Mouse (Mus musculus) midbrain, embryonic 15.5 days (tissue): ENCODE results near the gene Paqr7. TPM values are rescaled to one million over a fixed set of nuclear protein-coding genes. Genes with fewer than 3 reads are reported as not detected.

Experiments used
- ATAC-seq: fragments of 200-750 bp; cut with Nextera tagmentation; replicated peaks from 2 replicates; pipeline ENCODE4 v1.8.0; 2017; ENCODE audit warnings: moderate TSS enrichment
- H3K27ac ChIP-seq: fragments of 300-500 bp; sonication (generic); 2 replicates; pipeline ENCODE4 v1.5.1; 2015; ENCODE audit warnings: mild to moderate bottlenecking, inconsistent platforms
- H3K27me3 ChIP-seq: fragments of 300-500 bp; sonication (generic); replicated peaks from 2 replicates; pipeline ENCODE4 v1.6.1; 2015; ENCODE audit warnings: inconsistent platforms
- H3K36me3 ChIP-seq: fragments of 300-500 bp; sonication (generic); replicated peaks from 2 replicates; pipeline ENCODE4 v1.6.1; 2015; ENCODE audit warnings: inconsistent platforms
- H3K4me1 ChIP-seq: fragments of 300-500 bp; sonication (generic); 2 replicates; pipeline ENCODE4 v1.6.1; 2015; ENCODE audit warnings: inconsistent platforms
- H3K4me2 ChIP-seq: fragments of 300-500 bp; sonication (generic); 2 replicates; pipeline ENCODE4 v1.6.1; 2015; ENCODE audit warnings: inconsistent platforms, mild to moderate bottlenecking, moderate library complexity
- H3K4me3 ChIP-seq: fragments of 300-500 bp; sonication (generic); 2 replicates; pipeline ENCODE4 v1.5.1; 2015; ENCODE audit warnings: mild to moderate bottlenecking, inconsistent platforms
- H3K9ac ChIP-seq: fragments of 300-500 bp; sonication (generic); 2 replicates; pipeline ENCODE4 v1.6.1; 2015; ENCODE audit warnings: mild to moderate bottlenecking, inconsistent platforms
- H3K9me3 ChIP-seq: fragments of 300-500 bp; sonication (generic); 2 replicates; pipeline ENCODE4 v1.6.1; 2016; ENCODE audit warnings: inconsistent platforms
- WGBS: fragments of 180-500 bp; shearing (Covaris S2); methylation state at CpG from one replicate; pipeline ENCODE4 v1.1.7; 2015; ENCODE audit warnings: mixed read lengths; 5-methylcytosine and 5-hydroxymethylcytosine counted together
- polyA plus RNA-seq: library from polyadenylated mRNA; unstranded; fragments of >200 nt; fragmentation: Nextera tagmentation; extraction: Ambion mirVana; gene quantifications from 2 replicates; pipeline ENCODE4 v1.2.1, GENCODE M21; 2015

Paqr7 gene
- polyA plus RNA-seq, 1 experiment from 2014 or later: 22.6 TPM

GRCm38 (mm10) chr4:134510845-134511411 is 14.4 kb downstream of the Paqr7 start, which contains the start of gene Aunip:
Gene Aunip (plus strand): TSS chr4:134510999.
- Histone ChIP-seq H3K27ac (no peak within 1 kb of the TSS), H3K27me3 (no peaks in the 10 kb centered on the region), H3K9me3 (no peaks in the 10 kb centered on the region), H3K4me1 (peaks cover 6% of the 10 kb centered on the region), H3K36me3 (no peaks in the 10 kb centered on the region), H3K9ac (peak within 1 kb of the TSS; percentile 7; the same call in 1 of the 2 replicates), H3K4me2 (peak within 1 kb of the TSS; percentile 91), H3K4me3 (peak within 1 kb of the TSS; percentile 44)
- WGBS: under 1% methylated on average over 42 of the region's 42 CpGs
- ATAC-seq: peak; percentile 93

GRCm38 (mm10) chr4:134511730-134512129 is 15.2 kb downstream of the Paqr7 start:
- 71% methylated on average over 6 of the region's 6 CpGs for WGBS
- H3K9ac ChIP-seq: no peak overlapping the region
- no peak for ATAC-seq
- no peaks in the 10 kb centered on the region for H3K36me3 ChIP-seq
- no peak overlapping the region for H3K27ac ChIP-seq
- H3K9me3 ChIP-seq: no peaks in the 10 kb centered on the region
- peaks cover 6% of the 10 kb centered on the region for H3K4me1 ChIP-seq
- H3K4me3 ChIP-seq: peak overlapping the region; percentile 44
- H3K4me2 ChIP-seq: peak overlapping the region; percentile 91
- no peaks in the 10 kb centered on the region for H3K27me3 ChIP-seq

- Histone ChIP-seq H3K9ac (no peak overlapping the region), H3K4me2 (peak overlapping the region; percentile 5; the same call in 1 of the 2 replicates), H3K27ac (no peak overlapping the region), H3K36me3 (no peaks in the 10 kb centered on the region), H3K9me3 (no peaks in the 10 kb centered on the region), H3K4me1 (peaks cover 6% of the 10 kb centered on the region), H3K4me3 (no peak overlapping the region), H3K27me3 (no peaks in the 10 kb centered on the region)
- ATAC-seq: no peak
- WGBS: 25% methylated on average over 15 of the region's 15 CpGs
Measured at GRCm38 (mm10) chr4:134512798-134513197, 16.3 kb downstream of the Paqr7 start.

GRCm38 (mm10) chr4:134514309-134514930 is 17.9 kb downstream of the Paqr7 start:
- no peak for ATAC-seq
- Histone ChIP-seq H3K4me1 (peaks cover 6% of the 10 kb centered on the region), H3K36me3 (no peaks in the 10 kb centered on the region), H3K4me2 (no peak overlapping the region), H3K9ac (no peak overlapping the region), H3K27ac (no peak overlapping the region), H3K9me3 (no peaks in the 10 kb centered on the region), H3K4me3 (no peak overlapping the region), H3K27me3 (no peaks in the 10 kb centered on the region)
- WGBS: 93% methylated on average over 11 of the region's 11 CpGs

GRCm38 (mm10) chr4:134515614-134516013 is 19.1 kb downstream of the Paqr7 start:
- peaks cover 6% of the 10 kb centered on the region for H3K4me1 ChIP-seq
- no peak overlapping the region for H3K9ac ChIP-seq
- no peak overlapping the region for H3K27ac ChIP-seq
- 81% methylated on average over 7 of the region's 7 CpGs for WGBS
- no peak for ATAC-seq
- H3K36me3 ChIP-seq: no peaks in the 10 kb centered on the region
- no peaks in the 10 kb centered on the region for H3K9me3 ChIP-seq
- H3K4me2 ChIP-seq: no peak overlapping the region
- no peaks in the 10 kb centered on the region for H3K27me3 ChIP-seq
- H3K4me3 ChIP-seq: no peak overlapping the region

- H3K27ac ChIP-seq: no peak overlapping the region
- 83% methylated on average over 8 of the region's 8 CpGs for WGBS
- no peak for ATAC-seq
- no peak overlapping the region for H3K9ac ChIP-seq
- no peaks in the 10 kb centered on the region for H3K36me3 ChIP-seq
- H3K4me2 ChIP-seq: no peak overlapping the region
- no peaks in the 10 kb centered on the region for H3K4me1 ChIP-seq
- H3K4me3 ChIP-seq: no peak overlapping the region
- H3K27me3 ChIP-seq: no peaks in the 10 kb centered on the region
- no peaks in the 10 kb centered on the region for H3K9me3 ChIP-seq
Measured at GRCm38 (mm10) chr4:134516981-134517380, 20.5 kb downstream of the Paqr7 start.

GRCm38 (mm10) chr4:134517719-134518118 is 21.2 kb downstream of the Paqr7 start:
- no peak overlapping the region for H3K4me2 ChIP-seq
- no peak overlapping the region for H3K4me3 ChIP-seq
- no peak overlapping the region for H3K27ac ChIP-seq
- no peaks in the 10 kb centered on the region for H3K4me1 ChIP-seq
- no peaks in the 10 kb centered on the region for H3K9me3 ChIP-seq
- no peaks in the 10 kb centered on the region for H3K36me3 ChIP-seq
- WGBS: 89% methylated on average over 10 of the region's 10 CpGs
- ATAC-seq: no peak
- no peaks in the 10 kb centered on the region for H3K27me3 ChIP-seq
- no peak overlapping the region for H3K9ac ChIP-seq

- ATAC-seq: no peak
- Histone ChIP-seq H3K27me3 (no peaks in the 10 kb centered on the region), H3K27ac (no peak overlapping the region)
Measured at GRCm38 (mm10) chr4:134518541-134518940, 22.0 kb downstream of the Paqr7 start.

GRCm38 (mm10) chr4:134519281-134519680 is 22.8 kb downstream of the Paqr7 start:
- H3K9me3 ChIP-seq: no peaks in the 10 kb centered on the region
- H3K4me3 ChIP-seq: no peak overlapping the region
- no peaks in the 10 kb centered on the region for H3K27me3 ChIP-seq
- no peak for ATAC-seq
- H3K27ac ChIP-seq: no peak overlapping the region
- H3K9ac ChIP-seq: no peak overlapping the region
- H3K4me2 ChIP-seq: no peak overlapping the region
- H3K36me3 ChIP-seq: no peaks in the 10 kb centered on the region
- no peaks in the 10 kb centered on the region for H3K4me1 ChIP-seq

More at GRCm38 (mm10) chr4:134518541-134518940, 22.0 kb downstream of the Paqr7 start:
- Histone ChIP-seq H3K9ac (no peak overlapping the region), H3K4me3 (no peak overlapping the region), H3K9me3 (no peaks in the 10 kb centered on the region), H3K4me1 (no peaks in the 10 kb centered on the region), H3K4me2 (no peak overlapping the region), H3K36me3 (no peaks in the 10 kb centered on the region)
- WGBS: 93% methylated on average over 4 of the region's 4 CpGs

- Histone ChIP-seq H3K27me3 (no peaks in the 10 kb centered on the region), H3K4me2 (no peak overlapping the region), H3K4me1 (no peaks in the 10 kb centered on the region), H3K4me3 (no peak overlapping the region), H3K27ac (no peak overlapping the region), H3K9ac (no peak overlapping the region), H3K36me3 (peaks cover 13% of the 10 kb centered on the region; the same call in 1 of the 2 replicates), H3K9me3 (no peaks in the 10 kb centered on the region)
- ATAC-seq: no peak
- 92% methylated on average over 4 of the region's 4 CpGs for WGBS
Measured at GRCm38 (mm10) chr4:134523447-134523846, 26.9 kb downstream of the Paqr7 start.

- Histone ChIP-seq H3K9me3 (no peaks in the 10 kb centered on the region), H3K36me3 (peaks cover 35% of the 10 kb centered on the region), H3K4me2 (no peak overlapping the region), H3K27ac (no peak overlapping the region), H3K4me1 (no peaks in the 10 kb centered on the region), H3K27me3 (no peaks in the 10 kb centered on the region), H3K4me3 (no peak overlapping the region), H3K9ac (no peak overlapping the region)
- no peak for ATAC-seq
- WGBS: 46% methylated on average over 5 of the region's 5 CpGs
Measured at GRCm38 (mm10) chr4:134525806-134526205, 29.3 kb downstream of the Paqr7 start.

- H3K9me3 ChIP-seq: no peaks in the 10 kb centered on the region
- WGBS: 64% methylated on average over 5 of the region's 5 CpGs
- no peak overlapping the region for H3K4me2 ChIP-seq
- no peak overlapping the region for H3K27ac ChIP-seq
- H3K27me3 ChIP-seq: no peaks in the 10 kb centered on the region
- H3K9ac ChIP-seq: no peak overlapping the region
- H3K4me1 ChIP-seq: no peaks in the 10 kb centered on the region
- no peak overlapping the region for H3K4me3 ChIP-seq
- no peak for ATAC-seq
- H3K36me3 ChIP-seq: peaks cover 39% of the 10 kb centered on the region
Measured at GRCm38 (mm10) chr4:134526220-134526619, 29.7 kb downstream of the Paqr7 start.

- 86% methylated on average over 4 of the region's 4 CpGs for WGBS
- Histone ChIP-seq H3K9ac (no peak overlapping the region), H3K27ac (no peak overlapping the region), H3K9me3 (no peaks in the 10 kb centered on the region), H3K4me1 (peaks cover 23% of the 10 kb centered on the region), H3K4me3 (no peak overlapping the region), H3K27me3 (no peaks in the 10 kb centered on the region), H3K4me2 (no peak overlapping the region), H3K36me3 (peaks cover 33% of the 10 kb centered on the region)
- ATAC-seq: no peak
Measured at GRCm38 (mm10) chr4:134532928-134533327, 36.4 kb downstream of the Paqr7 start.
